Mouse (Mus musculus) hindbrain, embryonic 14.5 days (tissue): ENCODE data around the gene Rag1. TPM values are rescaled to one million over a fixed set of nuclear protein-coding genes. Genes with fewer than 3 reads are reported as not detected.
A peak's percentile ranks its signal among the peaks of the same experiment; 100 is the strongest.

Experiments used
- ATAC-seq: fragments of 200-750 bp; cut with Nextera tagmentation; 2 replicates; pipeline ENCODE4 v1.8.0; 2017; ENCODE audit warnings: moderate number of reproducible peaks, mild to moderate bottlenecking, moderate TSS enrichment, moderate library complexity; ENCODE audit not compliant: low FRiP score
- DNase-seq: peaks from one replicate; pipeline ENCODE4 v3.0.0-alpha.2; 2015; ENCODE audit warnings: low spot score
- H3K27ac ChIP-seq: fragments of 300-500 bp; sonication (generic); 2 replicates; pipeline ENCODE4 v1.5.1; 2014; ENCODE audit warnings: mild to moderate bottlenecking, moderate library complexity
- H3K27me3 ChIP-seq: fragments of 300-500 bp; sonication (generic); 2 replicates; pipeline ENCODE4 v1.6.1; 2014; ENCODE audit warnings: mild to moderate bottlenecking, low read length, mixed read lengths; ENCODE audit not compliant: control insufficient read depth, insufficient read depth
- H3K36me3 ChIP-seq: fragments of 300-500 bp; sonication (generic); replicated peaks from 2 replicates; pipeline ENCODE4 v1.6.1; 2014; ENCODE audit not compliant: control insufficient read depth, insufficient read depth
- H3K4me1 ChIP-seq: fragments of 300-500 bp; sonication (generic); replicated peaks from 2 replicates; pipeline ENCODE4 v1.6.1; 2014; ENCODE audit warnings: antibody characterized with exemption, low read length, mixed read lengths; ENCODE audit not compliant: control insufficient read depth, insufficient read depth
- H3K4me2 ChIP-seq: fragments of 300-500 bp; sonication (generic); replicated peaks from 2 replicates; pipeline ENCODE4 v1.6.1; 2014; ENCODE audit warnings: mild to moderate bottlenecking, moderate library complexity
- H3K4me3 ChIP-seq: fragments of 300-500 bp; sonication (generic); replicated peaks from 2 replicates; pipeline ENCODE4 v1.5.1; 2014; ENCODE audit warnings: mild to moderate bottlenecking, low read length
- H3K9ac ChIP-seq: fragments of 300-500 bp; sonication (generic); 2 replicates; pipeline ENCODE4 v1.6.1; 2014
- H3K9me3 ChIP-seq: fragments of 300-500 bp; sonication (generic); 2 replicates; pipeline ENCODE4 v1.6.1; 2016; ENCODE audit warnings: low read length; ENCODE audit not compliant: control insufficient read depth
- WGBS: fragments of 180-500 bp; shearing (Covaris S2); extraction: QIAGEN DNeasy Blood & Tissue Kit; methylation state at CpG from one replicate; pipeline ENCODE4 v1.1.7; 2014; 5-methylcytosine and 5-hydroxymethylcytosine counted together
- polyA plus RNA-seq: library from polyadenylated mRNA; unstranded; fragments of >200 nt; fragmentation: Nextera tagmentation; extraction: Ambion mirVana; gene quantifications from 2 replicates; pipeline ENCODE4 v1.2.1, GENCODE M21; 2014

Gene Rag1
- 0.23 and 0.32 TPM in 2 replicates for polyA plus RNA-seq

- Histone ChIP-seq H3K9me3 (no peaks in the 10 kb centered on the region), H3K36me3 (no peaks in the 10 kb centered on the region), H3K4me2 (no peak within 1 kb of the TSS), H3K9ac (no peak within 1 kb of the TSS), H3K4me1 (peaks cover 4% of the 10 kb centered on the region; the same call in 1 of the 2 replicates), H3K27me3 (no peaks in the 10 kb centered on the region), H3K4me3 (no peak within 1 kb of the TSS), H3K27ac (no peak within 1 kb of the TSS)
- DNase-seq (no peak), ATAC-seq (no peak)
- 38% methylated on average over 8 of the region's 8 CpGs for WGBS
Observed at GRCm38 (mm10) chr2:101649114-101649671, at the start of gene Rag1, which contains the start of gene B230118H07Rik. TSS of gene Rag1 (minus strand) at chr2:101649501. TSS of gene B230118H07Rik (minus strand) at chr2:101649532.

GRCm38 (mm10) chr2:101695584-101695983, 46.3 kb upstream of the Rag1 start:
- Histone ChIP-seq H3K9ac (no peak overlapping the region), H3K9me3 (no peaks in the 10 kb centered on the region), H3K27ac (no peak overlapping the region), H3K36me3 (peaks cover 56% of the 10 kb centered on the region), H3K4me2 (no peak overlapping the region), H3K4me3 (no peak overlapping the region), H3K4me1 (no peaks in the 10 kb centered on the region), H3K27me3 (no peaks in the 10 kb centered on the region)
- no peak for DNase-seq
- ATAC-seq, result no peak
- WGBS, result 86% methylated on average over 7 of the region's 7 CpGs

GRCm38 (mm10) chr2:101693577-101694215, 44.4 kb upstream of the Rag1 start:
- Histone ChIP-seq H3K9ac (no peak overlapping the region), H3K27ac (no peak overlapping the region), H3K4me1 (no peaks in the 10 kb centered on the region), H3K9me3 (no peaks in the 10 kb centered on the region), H3K27me3 (no peaks in the 10 kb centered on the region), H3K36me3 (peaks cover 64% of the 10 kb centered on the region), H3K4me3 (no peak overlapping the region), H3K4me2 (no peak overlapping the region)
- ATAC-seq, result no peak
- peak; percentile 80 for DNase-seq
- WGBS, result 58% methylated on average over 5 of the region's 5 CpGs

- H3K27ac ChIP-seq, result no peak overlapping the region
- H3K27me3 ChIP-seq, result no peaks in the 10 kb centered on the region
- H3K36me3 ChIP-seq, result peaks cover 63% of the 10 kb centered on the region
- no peaks in the 10 kb centered on the region for H3K4me1 ChIP-seq
- H3K4me3 ChIP-seq, result no peak overlapping the region
- no peak overlapping the region for H3K9ac ChIP-seq
- no peaks in the 10 kb centered on the region for H3K9me3 ChIP-seq
- DNase-seq (no peak), ATAC-seq (no peak)
- no peak overlapping the region for H3K4me2 ChIP-seq
- WGBS, result 66% methylated on average over 4 of the region's 4 CpGs
Observed at GRCm38 (mm10) chr2:101693043-101693442, 43.7 kb upstream of the Rag1 start.

GRCm38 (mm10) chr2:101690252-101690827, 41.0 kb upstream of the Rag1 start:
- Histone ChIP-seq H3K4me3 (no peak overlapping the region), H3K27ac (no peak overlapping the region), H3K27me3 (no peaks in the 10 kb centered on the region), H3K9me3 (no peaks in the 10 kb centered on the region), H3K9ac (no peak overlapping the region), H3K36me3 (peaks cover 69% of the 10 kb centered on the region), H3K4me1 (no peaks in the 10 kb centered on the region), H3K4me2 (no peak overlapping the region)
- no peak for ATAC-seq
- no peak for DNase-seq
- 91% methylated on average over 9 of the region's 9 CpGs for WGBS

- no peak for ATAC-seq
- no peaks in the 10 kb centered on the region for H3K4me1 ChIP-seq
- no peak for DNase-seq
- H3K4me2 ChIP-seq, result no peak overlapping the region
- no peaks in the 10 kb centered on the region for H3K27me3 ChIP-seq
- no peak overlapping the region for H3K4me3 ChIP-seq
- 84% methylated on average over 5 of the region's 5 CpGs for WGBS
- H3K9me3 ChIP-seq, result no peaks in the 10 kb centered on the region
- H3K27ac ChIP-seq, result no peak overlapping the region
- H3K36me3 ChIP-seq, result peaks cover 69% of the 10 kb centered on the region
- H3K9ac ChIP-seq, result no peak overlapping the region
Observed at GRCm38 (mm10) chr2:101688011-101688410, 38.7 kb upstream of the Rag1 start.

GRCm38 (mm10) chr2:101684421-101684820, 35.1 kb upstream of the Rag1 start:
- Histone ChIP-seq H3K36me3 (peaks cover 44% of the 10 kb centered on the region), H3K4me1 (peaks cover 2% of the 10 kb centered on the region; the same call in 1 of the 2 replicates), H3K27ac (no peak overlapping the region), H3K4me3 (no peak overlapping the region), H3K9me3 (no peaks in the 10 kb centered on the region), H3K9ac (no peak overlapping the region), H3K4me2 (no peak overlapping the region), H3K27me3 (no peaks in the 10 kb centered on the region)
- no peak for DNase-seq
- WGBS, result 87% methylated on average over 12 of the region's 12 CpGs
- ATAC-seq, result no peak

- Histone ChIP-seq H3K27me3 (no peaks in the 10 kb centered on the region), H3K27ac (no peak overlapping the region), H3K4me1 (peaks cover 6% of the 10 kb centered on the region; the same call in 1 of the 2 replicates), H3K9ac (peak overlapping the region; percentile 72), H3K4me2 (peak overlapping the region; percentile 74), H3K36me3 (0 out of 2 replicates have a peak, but pooled peaks cover 1% of the 10 kb centered on the region), H3K9me3 (no peaks in the 10 kb centered on the region), H3K4me3 (peak overlapping the region; percentile 78)
- ATAC-seq (no peak), DNase-seq (no peak)
- WGBS, result 2% methylated on average over 15 of the region's 15 CpGs
Observed at GRCm38 (mm10) chr2:101679164-101679784, 30.0 kb upstream of the Rag1 start.
